Mouse (Mus musculus) layer of hippocampus, adult 11-12 months (tissue): ENCODE results near the gene Gemin2.
"Not testable (repeated sequence)": the region's sequence is repeated elsewhere in the genome, so short reads cannot be mapped to it uniquely, and the experiment has no call there.

ENCODE experiments used
- DNase-seq: peaks from one replicate; pipeline ENCODE4 v3.0.0; 2022; ENCODE audit warnings: low spot score

The Gemin2 gene

GRCm38 (mm10) chr12:59058242-59058641 is 45.0 kb downstream of the Gemin2 start:
- not testable (repeated sequence) for DNase-seq

GRCm38 (mm10) chr12:59060322-59060721 is 47.1 kb downstream of the Gemin2 start:
- DNase-seq, result no peak

GRCm38 (mm10) chr12:59060993-59061595 is 47.9 kb downstream of the Gemin2 start, which contains the start of gene Trappc6b:
TSS of gene Trappc6b (minus strand) at chr12:59061472.
- DNase-seq, result peak; percentile 80

- DNase-seq, result no peak
Measured at GRCm38 (mm10) chr12:59064837-59065236, 51.6 kb downstream of the Gemin2 start.

- DNase-seq, result no peak
Measured at GRCm38 (mm10) chr12:59065776-59066175, 52.6 kb downstream of the Gemin2 start.

GRCm38 (mm10) chr12:59066448-59067077 is 53.4 kb downstream of the Gemin2 start, which contains the start of gene Pnn:
TSS of gene Pnn (plus strand) at chr12:59066884.
- DNase-seq, result peak; percentile 97

GRCm38 (mm10) chr12:59067095-59067494 is 53.9 kb downstream of the Gemin2 start:
- DNase-seq, result no peak

- DNase-seq, result no peak
Measured at GRCm38 (mm10) chr12:59068791-59069190, 55.6 kb downstream of the Gemin2 start.

GRCm38 (mm10) chr12:59072286-59072685 is 59.1 kb downstream of the Gemin2 start:
- DNase-seq, result no peak

- no peak for DNase-seq
Measured at GRCm38 (mm10) chr12:59074052-59074451, 60.9 kb downstream of the Gemin2 start.

- DNase-seq, result no peak
Measured at GRCm38 (mm10) chr12:59076996-59077395, 63.8 kb downstream of the Gemin2 start.

- no peak for DNase-seq
Measured at GRCm38 (mm10) chr12:59077883-59078282, 64.7 kb downstream of the Gemin2 start.
